Comparison of ENCODE assay signal across 8 mouse cellular contexts in the genomic region with DNA sequence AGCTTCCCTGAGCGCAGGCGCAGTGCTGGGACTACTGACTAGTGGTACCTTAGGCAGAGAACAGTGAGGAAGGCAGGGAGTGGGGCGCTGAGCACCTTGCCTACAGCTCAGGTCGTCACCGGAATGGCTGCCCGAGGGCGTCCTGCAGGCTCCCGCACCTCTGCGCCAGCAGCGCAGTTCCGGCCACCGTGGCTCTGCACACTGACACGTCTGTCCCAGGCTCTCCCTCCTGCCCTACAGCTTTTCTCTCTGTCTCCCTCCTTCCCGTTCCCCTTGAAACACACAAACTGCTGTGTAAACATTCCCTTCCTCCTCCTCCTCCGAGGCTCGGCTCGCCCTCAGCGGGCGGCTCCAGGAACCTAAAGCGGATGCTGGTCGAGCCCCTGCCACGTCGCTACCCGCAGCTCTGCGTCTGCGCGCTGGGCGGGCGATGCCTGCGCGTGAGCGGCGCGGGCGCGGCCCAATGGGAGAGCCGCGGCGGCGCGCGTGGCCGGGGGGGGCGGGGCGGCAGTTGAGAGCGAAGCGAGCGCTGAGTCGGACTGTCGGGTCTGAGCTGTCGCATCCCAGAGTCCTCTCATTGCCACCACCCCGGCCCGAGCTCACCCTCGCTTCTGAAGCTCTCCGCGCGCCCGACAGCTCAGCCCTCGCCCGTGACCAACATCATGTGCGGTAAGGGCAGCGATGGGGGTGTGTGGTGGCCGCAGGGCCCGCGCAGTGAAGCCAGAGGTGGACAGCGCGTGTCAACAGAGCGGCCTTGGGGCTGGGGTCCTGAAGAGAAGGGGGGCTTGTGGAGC. TPM values are rescaled to one million over a fixed set of nuclear protein-coding genes. Genes with fewer than 3 reads are reported as not detected.
A peak's percentile ranks its signal among the peaks of the same experiment; 100 is the strongest.
DNase-seq lines count a peak whose midpoint lies in the region; ATAC-seq lines count a peak whose summit lies in the region.

Gene Gfpt1 (plus strand): TSS at position 510 of the 794 bp plus-strand sequence.

- H3K9me3 ChIP-seq in megakaryocyte, embryonic 14.5 days = no peaks in the 10 kb centered on the region

- H3K27me3 ChIP-seq in megakaryocyte, embryonic 14.5 days (replicated peaks) = no peaks in the 10 kb centered on the region

- ATAC-seq in common myeloid progenitor, adult 5-6 weeks (replicated peaks; ENCODE audit: low read depth, poor library complexity, severe bottlenecking) = peak; percentile 75

- H3K4me1 ChIP-seq in megakaryocyte, embryonic 14.5 days = peaks cover 46% of the 10 kb centered on the region

- H3K4me3 ChIP-seq in megakaryocyte, embryonic 14.5 days (replicated peaks) = peak within 1 kb of the TSS; percentile 100

- DNase-seq in ZHBTc4 (ENCODE audit: low read depth, low spot score) = peak; percentile 98
- peak; percentile 90 to 94 for DNase-seq in gastrocnemius, adult 8-10 months (ENCODE audit: low spot score in 2 of 2)
- peak; percentile 69 for DNase-seq in hindlimb bud, embryonic 11.5 days (ENCODE audit: extremely low spot score, low read depth, low spot score)
- DNase-seq in left cerebral cortex, adult 8-10 months (ENCODE audit: low spot score in 2 of 2) = peak; percentile 88 to 94
- peak; percentile 97 for DNase-seq in right cerebral cortex, postnatal 10 days (ENCODE audit: low spot score in 2 of 2)
- peak; percentile 96 for DNase-seq in urinary bladder, postnatal 25 days (ENCODE audit: low spot score)

- peaks cover 5% of the 10 kb centered on the region for H3K36me3 ChIP-seq in megakaryocyte, embryonic 14.5 days (replicated peaks; ENCODE audit: low read length)

RNA-seq across cellular contexts. Expression of gene Gfpt1, which starts in this region (rescaled TPM):
- 28.0 and 35.8 TPM in 2 replicates for total RNA-seq in common myeloid progenitor, adult 5-6 weeks (2017)
- total RNA-seq in gastrocnemius, adult 8-10 months (2022) = 10 to 100 TPM; 33.2 to 37.1 (median 35.4) TPM
- total RNA-seq in left cerebral cortex, adult 8-10 months (2022) = 10 to 100 TPM; 45.1 to 59.7 (median 50.4) TPM
- polyA plus RNA-seq in megakaryocyte, embryonic 14.5 days (2012; ENCODE audit: insufficient read depth, low replicate concordance) = 7.1 and 10.6 TPM in 2 replicates

Comparison
In these comparisons a context has a peak if more than half of its experiments do, and no peak if none do; other contexts are left out.
1. Peak in every context shown above with its lines: DNase-seq, ATAC-seq and H3K4me3 ChIP-seq.